Mouse (Mus musculus) Patski (cell line): ENCODE measurements around the gene Lce1m. TPM values are rescaled to one million over a fixed set of nuclear protein-coding genes. Genes with fewer than 3 reads are reported as not detected.
"Not testable (repeated sequence)": the region's sequence is repeated elsewhere in the genome, so short reads cannot be mapped to it uniquely, and the experiment has no call there.

ENCODE experiments used
- ATAC-seq: fragments of 100-300 bp; one replicate; pipeline ENCODE4 v1.8.0; 2021
- CTCF ChIA-PET: fragments of 350-600 bp; sonication (Branson Sonifier 250); formaldehyde crosslinking; loops from one replicate; lab custom pipeline; 2022; ENCODE audit warnings: inconsistent platforms; lab: Charles Lee
- POLR2A ChIA-PET: fragments of 350-600 bp; sonication (Branson Sonifier 250); formaldehyde crosslinking; loops from one replicate; lab custom pipeline; 2022; ENCODE audit warnings: antibody characterized with exemption, inconsistent platforms; lab: Charles Lee
- DNase-seq: peaks from one replicate; pipeline ENCODE4 v3.0.0-alpha.2; 2011; ENCODE audit warnings: low read depth, low spot score
- H3K27me3 ChIP-seq: fragments of 371-371 bp; one replicate; pipeline ENCODE4 v1.5.1; 2021
- CTCF ChIP-seq: fragments of 100-300 bp; IDR thresholded peaks from one replicate; pipeline ENCODE4 v1.5.1; 2021
- in situ Hi-C: fragments of 300-500 bp; cut with MboI; formaldehyde crosslinking; loops from 3 replicates; pipeline ENCODE4 v1.11.1; 2018; ENCODE audit warnings: low pct_unique_long_range_greater_than_20kb, mixed read lengths
- polyA plus RNA-seq: library from polyadenylated mRNA; unstranded; gene quantifications from one replicate; pipeline ENCODE4 v1.2.3, GENCODE M21; 2021

Lce1m gene
- not detected for polyA plus RNA-seq

- in situ Hi-C loops: no loop called here
- ChIA-PET POLR2A (no interaction called here), CTCF (interaction anchor here (0.7 to 3.5 kb wide), 5 partner anchors 9 to 112 kb away, joined by 3 to 11 read pairs (median 6); no protein-coding TSS in a partner anchor)
- no peak for TF ChIP-seq CTCF
- H3K27me3 ChIP-seq: no peaks in the 10 kb centered on the region
- ATAC-seq (no peak), DNase-seq (no peak)
Observed at GRCm38 (mm10) chr3:93018960-93019359, at the start of gene Lce1m. Gene Lce1m, minus strand, starts transcription at chr3:93019060.

- POLR2A ChIA-PET, DNase-seq, CTCF ChIA-PET, in situ Hi-C loops, ATAC-seq: not testable (repeated sequence)
- H3K27me3 ChIP-seq: peaks cover 14% of the 10 kb centered on the region
Observed at GRCm38 (mm10) chr3:93068523-93068922, 49.7 kb upstream of the Lce1m start, which contains the start of gene Gm4858. Gene Gm4858, plus strand, starts transcription at chr3:93068823.

- ChIA-PET POLR2A (no interaction called here), CTCF (no interaction called here)
- H3K27me3 ChIP-seq: peaks cover 13% of the 10 kb centered on the region
- TF ChIP-seq CTCF: peak; percentile 82
- DNase-seq (no peak), ATAC-seq (no peak)
- in situ Hi-C loops: no loop called here
Observed at GRCm38 (mm10) chr3:93052826-93053474, 34.1 kb upstream of the Lce1m start.

GRCm38 (mm10) chr3:93050182-93050581 lies 31.3 kb upstream of the Lce1m start:
- CTCF ChIA-PET: interaction anchor here (0.7 kb wide), 1 partner anchor 52 kb away, joined by 4 read pairs; no protein-coding TSS in a partner anchor
- peaks cover 27% of the 10 kb centered on the region for H3K27me3 ChIP-seq
- in situ Hi-C loops: no loop called here
- ATAC-seq: no peak
- no peak for DNase-seq
- no peak for TF ChIP-seq CTCF
- POLR2A ChIA-PET: no interaction called here

GRCm38 (mm10) chr3:93031450-93031849 lies 12.6 kb upstream of the Lce1m start:
- peak; percentile 87 for TF ChIP-seq CTCF
- ChIA-PET CTCF (interaction anchor here (0.6 to 7.6 kb wide), 22 partner anchors 8 to 132 kb away, joined by 3 to 132 read pairs (median 4); partner anchors contain the start of genes Crct1, Lce3a and Lce3e), POLR2A (no interaction called here)
- in situ Hi-C loops: no loop called here
- no peak for DNase-seq
- H3K27me3 ChIP-seq: peaks cover 34% of the 10 kb centered on the region
- ATAC-seq: peak; percentile 88

GRCm38 (mm10) chr3:93025486-93025885 lies 6.6 kb upstream of the Lce1m start:
- ATAC-seq: peak; percentile 98

GRCm38 (mm10) chr3:93023411-93024184 lies 4.7 kb upstream of the Lce1m start:
- DNase-seq: no peak
- in situ Hi-C loops: no loop called here
- POLR2A ChIA-PET: no interaction called here

More at GRCm38 (mm10) chr3:93025486-93025885, 6.6 kb upstream of the Lce1m start:
- TF ChIP-seq CTCF: no peak
- CTCF ChIA-PET: interaction anchor here (0.7 to 7.6 kb wide), 7 partner anchors 20 to 120 kb away, joined by 3 to 123 read pairs (median 7); no protein-coding TSS in a partner anchor
- peak; percentile 93 for DNase-seq
- POLR2A ChIA-PET: no interaction called here
- H3K27me3 ChIP-seq: no peaks in the 10 kb centered on the region
- in situ Hi-C loops: loop anchor here (5.0 kb wide), 1 partner anchor 108 kb away; no protein-coding TSS in a partner anchor

GRCm38 (mm10) chr3:93021171-93021570 lies 2.3 kb upstream of the Lce1m start:
- ATAC-seq: no peak
- POLR2A ChIA-PET: no interaction called here
- no peaks in the 10 kb centered on the region for H3K27me3 ChIP-seq
- no peak for DNase-seq
- CTCF ChIA-PET: interaction anchor here (1.1 to 2.9 kb wide), 2 partner anchors 23 to 96 kb away, joined by 3 to 11 read pairs; no protein-coding TSS in a partner anchor
- TF ChIP-seq CTCF: no peak
- in situ Hi-C loops: no loop called here

More at GRCm38 (mm10) chr3:93023411-93024184, 4.7 kb upstream of the Lce1m start:
- no peaks in the 10 kb centered on the region for H3K27me3 ChIP-seq
- CTCF ChIA-PET: interaction anchor here (0.9 to 2.7 kb wide), 6 partner anchors 9 to 116 kb away, joined by 3 to 13 read pairs (median 5); partner anchors contain the start of gene Crct1
- TF ChIP-seq CTCF: no peak
- peak; percentile 13 for ATAC-seq

- POLR2A ChIA-PET: interaction anchor here (0.9 kb wide), 1 partner anchor 9 kb away, joined by 6 read pairs; no protein-coding TSS in a partner anchor
- ATAC-seq: no peak
- no peak for TF ChIP-seq CTCF
- in situ Hi-C loops: no loop called here
- DNase-seq: no peak
- H3K27me3 ChIP-seq: no peaks in the 10 kb centered on the region
- CTCF ChIA-PET: interaction anchor here (0.8 to 10.2 kb wide), 6 partner anchors 8 to 113 kb away, joined by 4 to 75 read pairs (median 6); no protein-coding TSS in a partner anchor
Observed at GRCm38 (mm10) chr3:93015460-93016104, 3.3 kb downstream of the Lce1m start, which contains the start of gene Crct1. Gene Crct1, minus strand, starts transcription at chr3:93015687.

GRCm38 (mm10) chr3:93014871-93015270 lies 4.0 kb downstream of the Lce1m start:
- DNase-seq: no peak
- H3K27me3 ChIP-seq: no peaks in the 10 kb centered on the region
- ATAC-seq: no peak
- no peak for TF ChIP-seq CTCF
- in situ Hi-C loops: no loop called here
- POLR2A ChIA-PET: interaction anchor here (0.9 kb wide), 1 partner anchor 8 kb away, joined by 6 read pairs; no protein-coding TSS in a partner anchor
- CTCF ChIA-PET: interaction anchor here (1.4 to 10.2 kb wide), 5 partner anchors 9 to 16 kb away, joined by 6 to 75 read pairs (median 6); no protein-coding TSS in a partner anchor
